Mouse (Mus musculus) skeletal muscle tissue, adult 2 months (tissue): Measurements from ENCODE around the gene Slc9c1.

Experiments used
- DNase-seq: peaks from one replicate; pipeline ENCODE4 v3.0.0-alpha.2; 2012; ENCODE audit warnings: low read depth, low spot score

Slc9c1 gene

DNA sequence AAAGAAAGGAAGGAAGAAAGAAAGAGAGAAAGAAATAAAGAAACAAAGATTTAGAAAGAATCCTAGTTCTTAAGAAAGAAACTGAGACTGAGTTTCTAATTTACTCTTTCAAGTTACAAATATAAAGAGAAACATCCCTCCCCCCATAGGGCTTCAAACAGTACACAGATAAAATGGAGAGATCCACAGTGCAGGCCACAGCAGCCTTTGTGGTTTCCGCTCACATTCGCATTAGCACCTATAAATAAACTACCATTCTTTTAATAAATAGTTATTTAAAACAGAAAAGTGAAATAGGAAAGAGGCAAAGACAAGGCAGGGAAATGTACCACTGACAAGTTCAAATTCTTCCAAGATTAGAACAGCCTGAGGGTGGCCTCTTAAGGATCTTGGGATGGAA lies 89.7 kb downstream of the Slc9c1 start:
- DNase-seq = no peak

DNA sequence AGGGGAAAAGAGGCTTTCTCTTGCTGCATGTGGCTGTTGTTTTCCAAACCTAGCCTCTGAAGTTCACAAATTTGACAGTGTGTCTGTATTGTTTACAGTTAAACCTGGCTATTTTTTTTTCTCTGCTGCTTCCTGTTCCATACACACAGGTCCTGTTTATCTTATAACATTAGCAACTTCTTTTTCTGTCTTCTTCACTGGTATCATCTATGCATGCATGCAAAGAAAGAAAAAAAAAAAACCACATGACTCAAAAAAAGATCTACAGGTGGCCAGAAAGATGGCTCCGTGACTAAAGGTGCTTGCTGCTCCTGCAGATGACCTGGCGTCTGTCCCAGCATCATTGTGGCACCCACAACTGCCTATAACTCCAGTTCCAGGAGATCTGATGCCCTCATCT lies 90.2 kb downstream of the Slc9c1 start:
- no peak for DNase-seq

DNA sequence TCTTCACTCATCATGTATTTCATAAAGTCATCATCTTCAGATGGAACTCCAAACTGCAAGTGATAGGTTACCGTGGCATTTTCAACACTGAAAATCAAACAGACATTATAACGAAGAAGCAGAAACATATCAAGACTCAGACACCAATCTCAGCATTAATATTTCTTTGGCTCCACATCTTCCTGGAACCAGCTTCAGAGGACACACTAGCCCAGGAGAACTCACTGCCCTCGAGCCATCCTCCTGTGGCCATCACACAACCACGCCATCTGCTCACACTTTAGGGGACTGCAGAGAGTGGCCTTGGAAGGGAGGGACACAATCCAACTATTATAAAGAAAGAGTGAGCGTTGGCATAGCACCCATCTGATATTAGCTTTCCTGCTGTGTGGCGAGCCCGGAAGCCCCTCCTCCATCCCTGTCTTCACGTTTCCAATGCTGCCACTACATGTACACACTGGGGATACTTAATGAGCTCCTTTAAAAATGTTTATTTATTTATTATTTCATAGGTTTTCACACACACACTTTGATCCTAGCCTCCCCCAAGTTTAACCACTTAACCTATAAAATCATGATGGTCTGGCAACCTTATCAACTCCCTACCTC lies 94.5 kb downstream of the Slc9c1 start:
- DNase-seq = no peak

DNA sequence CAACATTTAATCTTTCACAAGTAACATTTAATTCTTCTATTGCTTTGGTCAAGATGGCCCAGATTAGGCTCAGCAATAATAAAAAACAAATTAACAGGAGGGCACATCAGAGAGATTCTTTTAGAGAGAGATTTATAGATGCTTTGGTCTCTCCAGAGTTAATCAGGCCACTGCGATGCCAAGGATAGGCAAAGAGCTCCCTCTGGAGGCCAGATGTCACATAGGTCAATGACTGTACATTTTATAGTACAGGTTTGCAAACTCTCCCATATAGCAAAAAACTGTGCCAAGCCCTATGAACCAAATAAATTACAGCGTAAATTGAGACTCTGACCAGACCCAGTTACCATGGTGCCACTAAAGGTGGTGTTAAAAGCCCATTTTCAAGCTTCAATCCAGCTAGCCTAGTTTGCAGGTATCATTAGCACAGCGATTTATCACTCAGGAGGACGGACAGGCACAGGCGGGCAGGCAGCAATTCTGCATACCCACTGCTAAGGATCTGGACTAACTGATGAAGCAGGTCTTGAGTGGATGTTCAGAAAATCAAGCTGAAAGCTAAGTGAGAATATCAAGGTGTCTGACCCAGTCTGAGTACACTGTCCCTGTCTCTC lies 95.3 kb downstream of the Slc9c1 start:
- DNase-seq = peak; percentile 19

DNA sequence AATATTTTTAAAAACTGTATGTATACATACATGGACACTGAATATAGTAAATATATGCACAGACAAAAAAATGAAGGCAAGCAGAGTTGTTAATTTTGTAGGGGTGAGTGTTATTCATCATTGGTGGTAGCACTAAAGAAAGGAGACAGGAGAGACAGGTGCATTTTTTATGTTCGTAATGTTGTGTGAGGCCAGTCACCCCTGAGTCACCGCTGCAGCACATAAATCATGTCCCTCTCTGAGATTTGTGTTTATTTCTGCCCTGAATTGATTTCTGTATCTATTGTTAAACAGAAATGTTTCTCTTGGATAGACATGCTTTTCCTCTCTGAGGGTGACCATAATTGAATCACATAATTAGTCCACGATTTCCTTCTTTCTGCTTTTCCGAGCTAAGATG lies 97.3 kb downstream of the Slc9c1 start:
- DNase-seq = no peak

DNA sequence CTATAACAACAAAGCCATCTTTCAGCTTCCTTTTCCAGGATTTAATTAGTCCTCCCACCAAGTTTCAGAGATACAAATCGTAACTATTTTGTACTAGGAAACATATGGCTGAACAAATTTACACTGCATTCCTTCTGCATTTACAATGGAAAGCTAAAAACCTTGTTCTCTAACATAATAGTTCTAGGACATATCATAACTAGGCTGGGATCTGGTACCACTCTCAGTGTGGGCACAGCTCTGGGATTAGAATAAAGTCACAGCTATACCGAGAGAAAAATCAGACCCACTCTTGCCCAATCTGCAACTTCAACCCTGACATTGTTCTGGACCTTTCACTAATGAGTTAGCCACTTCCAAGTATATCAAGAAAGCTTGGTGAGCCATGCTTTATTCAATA lies 100.7 kb downstream of the Slc9c1 start:
- no peak for DNase-seq

DNA sequence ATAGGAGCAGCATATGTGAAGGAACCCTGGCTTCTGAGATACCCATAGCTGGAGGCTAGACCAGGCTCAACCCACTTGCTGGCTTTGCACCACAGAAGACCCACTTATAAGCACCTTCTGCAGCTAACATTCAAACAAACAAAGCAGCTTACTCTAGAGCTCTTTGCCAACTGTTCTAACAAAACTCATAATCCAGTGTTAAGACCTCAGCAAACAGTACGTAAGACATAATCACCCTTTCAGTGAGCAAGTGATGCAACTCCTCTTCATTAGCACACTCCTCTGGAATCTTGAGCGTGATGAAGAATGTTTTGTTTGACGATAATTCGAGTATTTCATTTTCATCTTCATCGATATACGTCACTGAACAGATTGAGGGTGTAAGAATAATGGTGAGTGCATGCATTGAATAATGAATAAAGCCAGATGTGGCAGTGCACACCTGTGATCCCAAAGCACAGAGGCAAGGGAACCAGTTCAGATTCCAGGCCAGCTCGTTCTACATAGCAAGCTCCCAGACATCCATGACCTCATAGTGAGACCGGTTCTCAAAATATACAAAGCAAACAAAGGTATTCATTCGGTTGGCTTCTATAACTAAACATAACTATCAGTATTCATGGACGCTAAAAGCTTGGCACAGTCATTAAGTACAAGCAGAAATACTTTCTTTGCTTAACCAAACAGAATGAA lies 105.1 kb downstream of the Slc9c1 start:
- no peak for DNase-seq

DNA sequence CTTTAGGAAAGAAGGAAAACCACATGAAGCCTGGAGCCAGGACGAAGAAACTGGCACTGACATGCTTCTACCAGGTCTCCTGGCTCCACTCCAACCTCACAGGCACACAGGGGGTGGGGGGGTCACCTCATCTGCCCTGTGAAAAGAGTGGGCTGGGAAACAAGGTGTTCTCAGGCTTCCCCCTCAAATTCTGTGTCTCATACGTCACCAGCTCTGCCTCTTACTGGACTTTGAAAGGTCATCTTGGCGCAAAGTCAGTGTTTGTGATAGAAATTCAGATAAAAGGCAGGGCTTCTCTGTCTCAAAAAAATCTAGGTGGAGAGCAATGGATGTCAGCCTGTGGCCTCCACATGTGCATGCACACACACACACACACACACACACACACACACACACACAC lies 106.2 kb downstream of the Slc9c1 start:
- no peak for DNase-seq

DNA sequence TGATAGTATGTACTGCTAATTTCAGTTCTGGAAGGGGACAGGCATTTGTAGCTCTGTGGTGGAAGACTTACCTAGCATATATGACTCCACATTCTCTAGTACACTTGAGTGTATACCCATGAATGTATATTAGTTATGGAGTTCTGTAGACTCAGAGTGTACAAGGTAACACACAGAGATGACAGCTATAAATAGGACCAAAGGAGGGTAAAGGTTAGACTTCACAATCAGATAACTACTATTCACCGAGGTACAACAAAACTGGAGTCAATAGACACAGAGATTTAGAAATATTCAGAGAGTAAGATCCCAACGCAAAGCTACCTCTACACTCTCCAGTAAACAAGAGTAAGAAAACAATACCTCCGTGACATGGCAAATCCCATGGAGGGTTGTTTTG lies 108.8 kb downstream of the Slc9c1 start:
- no peak for DNase-seq

DNA sequence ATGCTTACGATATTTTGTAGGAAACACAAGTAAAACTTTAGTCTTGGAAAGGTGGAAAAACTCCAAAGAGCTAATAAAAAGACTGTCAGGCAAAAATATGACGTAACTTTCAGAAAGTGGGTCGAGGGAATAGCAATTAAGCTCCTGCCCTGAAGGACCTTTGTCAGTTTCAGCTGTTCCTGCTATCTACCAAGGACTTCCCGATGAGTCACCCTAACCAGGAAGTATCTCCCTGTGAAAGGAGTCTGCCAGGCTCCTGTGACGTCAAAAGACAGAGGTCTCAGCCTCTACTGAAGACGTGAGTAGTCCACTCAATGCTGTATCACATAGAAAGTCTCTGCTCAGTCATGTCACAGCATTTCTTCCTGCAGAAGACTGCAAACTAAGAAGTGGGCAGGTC lies 109.3 kb downstream of the Slc9c1 start:
- DNase-seq = no peak

DNA sequence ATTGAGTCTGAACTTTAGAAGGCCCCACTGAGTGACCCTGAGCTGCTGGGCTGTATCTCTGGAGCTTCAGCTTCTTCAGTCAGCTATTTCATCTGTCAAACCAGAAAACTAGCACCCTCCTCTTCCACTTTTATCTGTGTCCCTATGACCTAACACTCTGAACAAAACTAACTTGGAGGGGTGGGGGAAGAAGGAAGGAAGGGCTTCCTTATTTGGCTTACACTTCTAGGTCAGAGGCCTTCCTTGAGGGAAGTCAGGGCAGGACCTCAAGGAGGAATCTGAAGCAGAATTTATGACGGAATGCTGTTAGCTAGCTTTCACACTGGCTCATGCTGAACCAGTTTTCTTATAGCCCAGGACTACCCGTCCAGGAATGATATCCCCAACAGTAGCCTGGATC lies 116.4 kb downstream of the Slc9c1 start:
- no peak for DNase-seq

DNA sequence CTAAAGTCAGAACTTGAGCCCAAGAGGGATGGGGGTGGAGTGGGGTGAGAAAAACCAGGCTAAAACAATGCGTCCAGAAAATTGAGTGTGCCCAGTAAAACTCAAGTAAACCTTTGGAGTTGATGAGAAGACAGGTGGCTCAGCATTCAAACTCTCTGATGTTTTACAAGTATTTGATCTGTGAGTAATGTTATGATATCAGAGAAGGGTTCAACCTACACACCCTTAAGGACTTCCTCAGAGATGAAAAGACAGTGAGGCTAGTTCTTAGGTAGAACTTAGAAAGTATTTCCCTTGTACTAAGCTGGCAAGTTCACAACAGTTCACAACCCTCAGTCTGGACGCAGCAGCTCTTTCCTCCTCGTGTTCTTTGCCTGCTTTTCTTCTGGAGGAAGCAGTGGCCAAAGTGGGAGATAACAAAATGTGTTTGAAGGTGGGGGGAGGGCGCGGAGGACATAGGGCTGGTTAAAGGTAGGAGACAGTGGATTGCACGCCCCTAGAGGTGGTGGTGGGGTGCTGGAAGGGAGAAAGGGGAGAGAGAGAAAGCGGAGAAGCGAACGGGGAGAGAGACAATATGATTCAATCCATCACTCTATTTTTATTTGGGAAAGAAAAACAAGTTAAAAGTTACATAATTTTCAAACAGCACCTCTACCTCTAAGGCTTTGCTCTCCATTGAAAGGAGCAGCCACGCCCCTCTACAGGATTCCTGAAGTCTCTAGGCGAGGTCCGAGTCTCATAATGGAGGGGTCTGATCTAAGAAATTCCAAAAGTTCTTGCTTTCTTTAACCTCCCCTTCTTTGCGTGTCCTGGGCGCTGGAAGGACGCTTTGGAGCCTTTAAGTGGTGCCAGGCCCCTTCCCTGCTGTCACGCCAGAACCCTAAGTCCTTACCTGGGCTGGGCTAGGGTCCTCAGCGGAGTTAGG lies 118.2 kb downstream of the Slc9c1 start:
- no peak for DNase-seq

DNA sequence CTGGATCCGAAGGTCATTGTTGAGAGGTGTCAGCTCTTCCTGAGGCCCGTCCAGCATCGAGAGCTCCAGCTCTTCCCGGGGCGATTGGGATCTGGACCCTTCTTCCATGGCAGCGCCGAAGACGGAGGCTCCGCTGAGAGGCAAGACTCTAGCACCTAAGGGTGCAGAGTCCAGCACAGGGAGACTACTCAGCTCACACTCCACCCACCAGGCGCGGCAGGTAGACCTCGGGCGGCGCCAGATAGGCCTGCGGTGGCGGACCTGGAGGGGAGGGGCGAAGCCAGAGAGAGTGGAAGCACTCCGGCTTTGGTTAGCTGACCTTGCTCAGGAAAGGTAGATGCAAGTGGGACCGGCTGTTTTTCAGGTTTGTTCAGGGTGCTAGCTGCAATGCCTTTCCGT lies 118.8 kb downstream of the Slc9c1 start, which contains the start of gene BC016579:
TSS of gene BC016579 (minus strand) at position 135 of the 399 bp plus-strand sequence.
- no peak for DNase-seq

DNA sequence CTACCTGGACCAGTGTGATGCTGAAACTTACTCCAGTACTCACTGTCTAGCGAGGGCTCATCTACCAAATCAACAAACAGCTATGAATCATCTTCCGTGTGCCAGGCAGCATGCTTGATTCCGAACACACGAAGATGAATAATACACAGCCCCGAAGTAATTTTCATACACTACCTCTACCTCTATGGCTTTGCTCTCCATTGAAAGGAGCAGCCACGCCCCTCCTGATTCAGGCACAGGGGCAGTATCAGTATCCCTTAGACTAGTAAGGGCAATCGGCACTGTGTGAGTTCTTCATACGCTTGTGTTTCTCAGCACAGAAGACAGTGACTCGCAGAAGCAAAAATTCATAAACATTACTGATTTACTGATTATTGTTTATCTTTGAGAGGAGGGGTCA lies 119.4 kb downstream of the Slc9c1 start:
- no peak for DNase-seq
